Mouse (Mus musculus) adrenal gland, postnatal 14 days (tissue): ENCODE measurements around the gene Me1. TPM values are rescaled to one million over a fixed set of nuclear protein-coding genes. Genes with fewer than 3 reads are reported as not detected.

Source experiments
- DNase-seq: peaks from one replicate; pipeline ENCODE4 v3.0.0; 2021; ENCODE audit warnings: mixed read lengths
- long read RNA-seq, 2 experiments: library from polyadenylated mRNA; stranded (forward); transcript quantifications; one replicate each; pipeline ENCODE4 v2.0.0; 2021
- total RNA-seq: library from RNA; stranded (reverse); gene quantifications from 2 replicates; pipeline ENCODE4 v1.2.3, GENCODE M21; 2021

Gene Me1
- 534 and 576 TPM in 2 replicates for total RNA-seq
- long read RNA-seq, experiment 1, transcript Me1-201 (14 exons, 3,288 nt): major isoform, 874 of 1,007 reads
- long read RNA-seq, experiment 1, partial matches to known transcripts: 80 of 1,007 reads
- long read RNA-seq, experiment 1, other reads (novel, unspliced or antisense): 53 of 1,007 reads
- long read RNA-seq, experiment 2, transcript Me1-201 (14 exons, 3,288 nt): major isoform, 347 of 414 reads
- long read RNA-seq, experiment 2, partial matches to known transcripts: 29 of 414 reads
- long read RNA-seq, experiment 2, other reads (novel, unspliced or antisense): 38 of 414 reads

- DNase-seq: peak; percentile 80
Measured at GRCm38 (mm10) chr9:86695818-86696261, at the start of gene Me1. Gene Me1 (minus strand): TSS chr9:86695953.

- no peak for DNase-seq
Measured at GRCm38 (mm10) chr9:86744041-86744440, 48.3 kb upstream of the Me1 start.

- peak; percentile 76 for DNase-seq
Measured at GRCm38 (mm10) chr9:86742959-86743911, 47.5 kb upstream of the Me1 start, which contains the start of gene Prss35. Gene Prss35 (plus strand): TSS chr9:86743649.

- no peak for DNase-seq
Measured at GRCm38 (mm10) chr9:86739971-86740370, 44.2 kb upstream of the Me1 start.

- DNase-seq: no peak
Measured at GRCm38 (mm10) chr9:86738801-86739200, 43.0 kb upstream of the Me1 start.

- DNase-seq: peak; percentile 21
Measured at GRCm38 (mm10) chr9:86738067-86738466, 42.3 kb upstream of the Me1 start.

GRCm38 (mm10) chr9:86736991-86737390 is 41.2 kb upstream of the Me1 start:
- DNase-seq: no peak

- no peak for DNase-seq
Measured at GRCm38 (mm10) chr9:86734795-86735194, 39.0 kb upstream of the Me1 start.

- DNase-seq: no peak
Measured at GRCm38 (mm10) chr9:86734357-86734756, 38.6 kb upstream of the Me1 start.

GRCm38 (mm10) chr9:86729811-86730210 is 34.1 kb upstream of the Me1 start:
- DNase-seq: peak; percentile 29

GRCm38 (mm10) chr9:86729084-86729483 is 33.3 kb upstream of the Me1 start:
- DNase-seq: no peak

GRCm38 (mm10) chr9:86728214-86728814 is 32.6 kb upstream of the Me1 start:
- peak; percentile 68 for DNase-seq

GRCm38 (mm10) chr9:86726381-86726720 is 30.6 kb upstream of the Me1 start:
- no peak for DNase-seq

GRCm38 (mm10) chr9:86725604-86726380 is 30.0 kb upstream of the Me1 start:
- DNase-seq: no peak

- no peak for DNase-seq
Measured at GRCm38 (mm10) chr9:86725066-86725465, 29.3 kb upstream of the Me1 start.

- no peak for DNase-seq
Measured at GRCm38 (mm10) chr9:86720794-86721193, 25.0 kb upstream of the Me1 start.

- no peak for DNase-seq
Measured at GRCm38 (mm10) chr9:86720227-86720626, 24.5 kb upstream of the Me1 start.

- peak; percentile 62 for DNase-seq
Measured at GRCm38 (mm10) chr9:86717119-86717518, 21.4 kb upstream of the Me1 start.

GRCm38 (mm10) chr9:86716540-86716939 is 20.8 kb upstream of the Me1 start:
- DNase-seq: no peak

- no peak for DNase-seq
Measured at GRCm38 (mm10) chr9:86714089-86714488, 18.3 kb upstream of the Me1 start.

GRCm38 (mm10) chr9:86712648-86713047 is 16.9 kb upstream of the Me1 start:
- no peak for DNase-seq

GRCm38 (mm10) chr9:86710091-86710634 is 14.4 kb upstream of the Me1 start:
- DNase-seq: no peak
